Mouse (Mus musculus) adrenal gland (tissue): ENCODE measurements around the gene Ccl11.

Source experiments
- intact Hi-C: fragments of 180-260 bp; cut with DNase I; formaldehyde crosslinking; loops from one replicate; pipeline ENCODE4 v1.15.1; 2025
- long read RNA-seq, 2 experiments: library from polyadenylated mRNA; unstranded; transcript quantifications; one replicate each; pipeline ENCODE4 v2.0.0; 2020; ENCODE audit warnings: borderline replicate concordance in 1 of 2; ENCODE audit not compliant: insufficient replicate concordance in 1 of 2

The Ccl11 gene
- long read RNA-seq, experiment 1 = 0 reads
- long read RNA-seq, experiment 2 = 0 reads

DNA sequence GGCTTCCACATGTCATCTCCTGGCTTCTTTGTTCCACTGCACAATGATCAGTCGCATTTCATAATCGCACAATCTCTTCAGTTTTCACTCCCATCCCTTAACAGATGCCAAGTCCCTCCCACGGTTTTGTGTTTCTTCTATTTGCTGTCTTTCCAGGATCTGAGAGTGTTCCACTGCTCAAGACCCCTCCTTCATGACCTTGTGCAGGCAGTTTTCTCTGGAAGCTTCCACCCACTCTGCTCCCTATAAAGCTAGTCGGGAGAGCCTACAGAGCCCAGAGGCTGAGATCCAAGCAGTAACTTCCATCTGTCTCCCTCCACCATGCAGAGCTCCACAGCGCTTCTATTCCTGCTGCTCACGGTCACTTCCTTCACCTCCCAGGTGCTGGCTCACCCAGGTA, at the start of gene Ccl11:
Ccl11 (plus strand) TSS at position 178 of the 400 bp plus-strand sequence.
- intact Hi-C loops = no loop called here

- intact Hi-C loops = no loop called here
Observed at GRCm38 (mm10) chr11:82010115-82010514, 47.5 kb upstream of the Ccl11 start.

- intact Hi-C loops = no loop called here
Observed at GRCm38 (mm10) chr11:82011411-82012193, 46.0 kb upstream of the Ccl11 start.

DNA sequence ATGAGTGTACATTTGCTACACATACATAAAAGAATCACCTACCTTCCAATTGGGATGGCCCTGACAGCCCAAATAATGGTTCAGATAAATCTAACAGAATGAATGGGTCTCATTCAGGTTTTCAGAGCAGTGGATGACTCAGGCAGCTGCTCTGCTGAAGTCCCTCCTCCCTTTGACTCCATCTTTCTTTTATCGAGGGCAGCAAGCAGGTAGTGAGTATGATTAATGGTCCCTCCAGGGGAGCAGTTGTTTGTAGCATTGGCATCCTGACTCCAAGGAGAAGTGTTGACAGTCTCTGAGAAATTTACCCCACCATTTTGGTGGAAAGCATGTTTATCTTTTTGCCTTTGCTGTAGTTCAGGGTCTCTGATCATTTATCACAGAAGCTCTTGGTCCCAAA, 43.9 kb upstream of the Ccl11 start:
- intact Hi-C loops = no loop called here

GRCm38 (mm10) chr11:82015066-82015465, 42.6 kb upstream of the Ccl11 start:
- intact Hi-C loops = no loop called here

- intact Hi-C loops = no loop called here
Observed at GRCm38 (mm10) chr11:82016181-82016780, 41.3 kb upstream of the Ccl11 start.

DNA sequence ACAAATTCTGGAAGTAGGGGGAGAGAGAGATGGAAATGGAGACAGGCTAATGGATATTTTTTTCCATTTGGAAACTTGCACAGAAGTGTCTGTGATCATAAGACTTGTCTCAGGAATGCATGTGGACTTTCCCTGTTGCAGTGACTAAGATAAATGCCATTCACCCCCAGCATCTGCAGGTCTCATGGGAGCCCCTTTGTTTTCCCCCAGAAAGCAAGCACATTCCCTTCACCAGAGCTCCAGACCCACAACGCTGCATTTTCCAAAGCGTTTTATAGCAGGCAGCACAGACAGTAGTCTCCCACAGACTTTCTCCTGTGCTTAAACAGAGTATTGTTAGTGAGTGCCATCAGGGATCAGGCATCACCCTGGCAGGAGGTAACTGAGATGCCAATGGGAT, 38.2 kb upstream of the Ccl11 start:
- intact Hi-C loops = no loop called here

DNA sequence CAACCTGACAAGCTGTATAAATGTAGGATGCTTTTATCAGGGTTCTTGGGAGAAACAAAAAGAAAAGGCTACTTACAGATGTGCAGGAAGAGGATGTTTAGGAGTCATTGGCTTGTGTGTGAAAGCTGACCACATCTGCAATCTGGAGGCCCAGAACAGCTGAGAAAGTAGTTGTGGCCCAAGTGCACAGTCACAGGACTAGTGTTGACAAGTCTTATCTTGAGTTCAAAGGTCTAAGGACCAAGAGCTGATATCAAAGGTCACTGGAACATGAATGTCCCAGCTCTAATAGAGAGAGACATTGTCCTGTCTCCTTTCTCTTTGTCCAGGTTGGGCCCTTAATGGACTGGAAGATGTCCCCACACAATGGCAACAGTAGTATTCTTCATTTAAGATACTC, 37.8 kb upstream of the Ccl11 start:
- intact Hi-C loops = no loop called here

DNA sequence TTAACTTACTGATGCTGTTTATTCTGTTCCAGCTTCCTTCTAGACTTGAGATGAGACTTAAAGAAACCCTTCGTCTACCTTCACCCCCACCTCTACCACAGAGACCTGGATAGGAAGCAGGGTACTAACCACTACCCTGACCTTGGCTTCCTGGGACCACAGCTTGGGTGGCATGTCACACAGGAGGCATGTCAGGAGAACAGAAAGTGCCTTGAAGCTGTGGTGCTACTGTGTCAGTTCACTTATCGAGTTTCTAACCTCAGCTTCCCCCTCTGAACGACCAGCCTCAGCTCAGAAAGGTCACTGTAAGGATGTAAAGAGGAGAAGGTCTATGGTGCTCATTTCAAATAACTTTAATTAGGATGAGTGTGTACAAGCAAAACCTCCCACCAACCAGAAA, 36.2 kb upstream of the Ccl11 start:
- intact Hi-C loops = no loop called here

- intact Hi-C loops = no loop called here
Observed at GRCm38 (mm10) chr11:82022504-82023056, 35.0 kb upstream of the Ccl11 start.

GRCm38 (mm10) chr11:82023769-82024168, 33.9 kb upstream of the Ccl11 start:
- intact Hi-C loops = no loop called here

DNA sequence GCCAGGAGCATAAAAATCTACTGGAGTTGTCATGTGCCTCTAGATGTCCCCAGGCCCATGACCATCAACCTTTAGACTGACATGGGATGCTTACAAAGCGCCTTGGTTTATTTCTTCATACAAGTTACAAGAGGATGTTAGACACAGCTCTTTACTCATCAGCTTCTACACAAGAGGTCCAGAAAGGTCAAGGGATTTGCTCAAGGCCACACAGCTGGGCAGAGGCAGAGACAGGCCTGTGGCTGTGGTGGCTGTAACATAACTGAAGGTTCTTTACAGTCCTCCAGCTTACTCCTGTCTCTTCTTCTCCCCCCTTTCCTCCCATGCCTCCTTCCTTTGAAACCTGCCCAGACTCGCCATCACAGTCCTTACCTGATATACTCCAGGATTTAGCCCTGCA, 27.5 kb upstream of the Ccl11 start:
- intact Hi-C loops = no loop called here

- intact Hi-C loops = no loop called here
Observed at GRCm38 (mm10) chr11:82032136-82032535, 25.5 kb upstream of the Ccl11 start.

- intact Hi-C loops = no loop called here
Observed at GRCm38 (mm10) chr11:82032678-82033344, 24.8 kb upstream of the Ccl11 start.

DNA sequence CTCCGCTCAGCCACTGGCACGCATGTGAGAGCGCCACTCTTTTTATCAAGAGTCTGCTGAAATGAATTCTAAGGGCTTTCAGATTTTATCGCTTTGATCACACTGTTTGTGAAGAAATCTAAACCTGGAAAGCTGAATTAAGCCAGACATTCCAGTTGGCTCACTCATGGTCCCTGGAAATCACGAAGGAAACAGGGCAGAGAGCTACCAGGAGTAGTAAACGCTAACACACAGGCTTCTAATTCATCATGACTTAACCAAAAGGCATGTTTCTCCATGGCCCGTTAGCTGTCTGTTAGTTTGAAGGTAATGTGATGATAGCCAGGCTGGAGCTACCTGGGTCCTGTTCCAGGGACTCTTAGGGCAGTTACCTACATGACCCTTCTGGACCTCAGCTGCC, 23.2 kb upstream of the Ccl11 start:
- intact Hi-C loops = no loop called here

DNA sequence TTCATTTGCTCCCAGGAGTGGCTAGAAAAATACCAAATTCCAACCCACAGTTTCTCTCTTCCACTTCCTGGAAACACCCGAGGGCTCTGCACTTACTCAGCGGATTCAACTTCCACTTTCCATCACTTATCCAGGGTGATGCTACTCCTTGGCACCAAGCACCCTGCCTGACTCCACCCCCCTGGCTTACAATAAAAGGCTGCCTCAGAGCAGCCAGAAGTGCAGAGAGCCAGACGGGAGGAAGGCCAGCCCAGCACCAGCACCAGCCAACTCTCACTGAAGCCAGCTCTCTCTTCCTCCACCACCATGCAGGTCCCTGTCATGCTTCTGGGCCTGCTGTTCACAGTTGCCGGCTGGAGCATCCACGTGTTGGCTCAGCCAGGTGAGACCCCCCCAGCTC, 22.3 kb upstream of the Ccl11 start, which contains the start of gene Ccl2:
Ccl2 (plus strand) TSS at position 216 of the 400 bp plus-strand sequence.
- intact Hi-C loops = no loop called here

- intact Hi-C loops = no loop called here
Observed at GRCm38 (mm10) chr11:82035857-82036256, 21.8 kb upstream of the Ccl11 start.

DNA sequence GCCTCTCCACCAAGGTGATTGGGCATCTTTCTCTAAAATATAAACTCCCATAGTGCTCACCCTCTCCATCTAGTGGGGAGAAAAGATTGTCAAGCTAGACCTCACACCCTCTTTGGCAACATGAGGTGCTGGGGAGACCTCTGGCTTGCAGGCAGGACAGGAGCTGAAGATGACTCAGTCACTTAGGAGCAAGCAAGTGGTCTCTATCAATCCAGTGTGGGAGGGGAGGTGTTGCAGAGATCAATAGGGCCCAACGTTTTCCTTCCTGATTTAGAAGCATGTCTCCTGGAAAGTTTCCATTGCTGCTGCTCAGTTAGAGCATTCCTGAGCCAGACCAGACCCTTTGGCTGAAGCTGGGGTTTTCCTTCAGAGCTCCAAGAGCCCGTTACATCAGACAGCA, 19.1 kb upstream of the Ccl11 start, which contains the start of gene Gm17268:
Gm17268 (minus strand) TSS at position 28 of the 400 bp plus-strand sequence.
- intact Hi-C loops = no loop called here

DNA sequence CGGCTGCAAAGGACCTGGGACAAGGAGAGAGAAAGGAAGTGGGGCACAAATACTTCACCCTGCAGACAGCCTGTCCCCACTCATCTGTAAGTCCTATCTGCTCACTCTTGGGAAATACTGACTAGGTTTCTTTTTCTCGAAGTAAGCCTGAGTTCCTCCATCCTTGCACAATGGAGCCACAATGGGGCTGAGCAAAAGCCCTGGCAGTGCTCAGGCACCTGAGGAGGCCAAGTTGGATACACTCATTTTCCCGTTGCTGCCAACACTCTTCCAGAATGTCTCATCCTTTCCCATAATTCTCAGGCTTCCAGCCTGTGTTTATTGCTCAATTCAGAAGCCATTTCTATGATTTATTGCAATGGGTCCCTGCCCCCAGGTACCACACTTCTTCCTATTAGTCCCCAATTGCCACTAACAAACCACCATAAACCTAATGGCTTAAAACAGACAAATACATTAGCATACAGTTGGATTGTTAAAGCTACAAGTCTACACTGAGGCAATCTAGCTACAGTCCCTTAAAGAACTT, 18.4 kb upstream of the Ccl11 start:
- intact Hi-C loops = no loop called here

DNA sequence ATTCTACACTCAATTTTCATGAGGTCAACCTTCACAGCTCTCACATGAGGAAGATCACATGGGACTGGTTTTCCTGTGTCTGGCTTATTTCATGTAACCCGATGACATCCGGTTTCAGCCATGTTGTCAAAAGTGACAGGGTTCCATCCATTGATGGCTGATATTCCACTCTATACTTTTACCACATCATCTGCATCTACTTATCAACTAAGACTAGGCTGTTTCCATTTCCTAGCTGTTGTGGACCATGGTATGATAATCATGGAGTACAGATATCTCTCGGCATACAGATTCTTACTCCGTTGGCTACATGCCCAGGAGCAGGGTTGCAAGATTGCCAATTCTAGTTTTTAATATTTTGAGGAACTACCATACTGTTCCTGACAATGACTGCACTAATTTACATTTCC, 15.9 kb upstream of the Ccl11 start:
- intact Hi-C loops = no loop called here

- intact Hi-C loops = loop anchor here (5.0 kb wide), 1 partner anchor 48 kb away; no protein-coding TSS in a partner anchor
Observed at GRCm38 (mm10) chr11:82045471-82045870, 12.2 kb upstream of the Ccl11 start, which contains the start of gene Ccl7. Gene Ccl7, plus strand, starts transcription at chr11:82045712.
